Mouse (Mus musculus): ENCODE data around the gene Tmem39b. TPM values are rescaled to one million over a fixed set of nuclear protein-coding genes. Genes with fewer than 3 reads are reported as not detected.
"Not testable (repeated sequence)": the region's sequence is repeated elsewhere in the genome, so short reads cannot be mapped to it uniquely, and the experiment has no call there.

Gene Tmem39b
- polyA plus RNA-seq, 1 experiment from 2014 or later: 25.6 TPM

- 89% methylated on average over 1 of the region's 1 CpGs for WGBS
- ATAC-seq (ENCODE audit: low FRiP score) (no peak), DNase-seq (ENCODE audit: low spot score) (no peak)
- H3K27me3 ChIP-seq (ENCODE audit: control insufficient read depth, insufficient read depth, low read length): no peaks in the 10 kb centered on the region
- H3K4me3 ChIP-seq (replicated peaks; ENCODE audit: low read length): no peak overlapping the region
- no peaks in the 10 kb centered on the region for H3K9me3 ChIP-seq (ENCODE audit: control insufficient read depth, low read length)
- no peak overlapping the region for H3K9ac ChIP-seq
- no peak overlapping the region for H3K4me2 ChIP-seq (replicated peaks)
- H3K27ac ChIP-seq: no peak overlapping the region
- peaks cover 32% of the 10 kb centered on the region for H3K4me1 ChIP-seq (replicated peaks; ENCODE audit: control insufficient read depth, insufficient read depth, low read length)
- no peaks in the 10 kb centered on the region; the same call in 1 of the 2 replicates for H3K36me3 ChIP-seq (replicated peaks; ENCODE audit: control insufficient read depth, insufficient read depth)
Measured at GRCm38 (mm10) chr4:129736173-129736572, 39.5 kb upstream of the Tmem39b start.

GRCm38 (mm10) chr4:129735485-129735884, 38.8 kb upstream of the Tmem39b start:
- DNase-seq (ENCODE audit: low spot score); H3K9me3 ChIP-seq (ENCODE audit: control insufficient read depth, low read length); H3K4me2 ChIP-seq (replicated peaks); H3K4me3 ChIP-seq (replicated peaks; ENCODE audit: low read length); H3K27me3 ChIP-seq (ENCODE audit: control insufficient read depth, insufficient read depth, low read length); ATAC-seq (ENCODE audit: low FRiP score); H3K9ac ChIP-seq; H3K27ac ChIP-seq; H3K36me3 ChIP-seq (replicated peaks; ENCODE audit: control insufficient read depth, insufficient read depth): not testable (repeated sequence)
- H3K4me1 ChIP-seq (replicated peaks; ENCODE audit: control insufficient read depth, insufficient read depth, low read length): peaks cover 30% of the 10 kb centered on the region
- WGBS: 94% methylated on average over 4 of the region's 4 CpGs

GRCm38 (mm10) chr4:129731423-129731822, 34.8 kb upstream of the Tmem39b start:
- no peaks in the 10 kb centered on the region for H3K9me3 ChIP-seq (ENCODE audit: control insufficient read depth, low read length)
- H3K4me1 ChIP-seq (replicated peaks; ENCODE audit: control insufficient read depth, insufficient read depth, low read length): peaks cover 5% of the 10 kb centered on the region; the same call in 1 of the 2 replicates
- no peak overlapping the region for H3K9ac ChIP-seq
- H3K27ac ChIP-seq: no peak overlapping the region
- H3K27me3 ChIP-seq (ENCODE audit: control insufficient read depth, insufficient read depth, low read length): no peaks in the 10 kb centered on the region
- peaks cover 35% of the 10 kb centered on the region for H3K36me3 ChIP-seq (replicated peaks; ENCODE audit: control insufficient read depth, insufficient read depth)
- H3K4me2 ChIP-seq (replicated peaks): no peak overlapping the region
- no peak overlapping the region for H3K4me3 ChIP-seq (replicated peaks; ENCODE audit: low read length)
- ATAC-seq (ENCODE audit: low FRiP score) (no peak), DNase-seq (ENCODE audit: low spot score) (no peak)
- WGBS: 82% methylated on average over 5 of the region's 5 CpGs

DNA sequence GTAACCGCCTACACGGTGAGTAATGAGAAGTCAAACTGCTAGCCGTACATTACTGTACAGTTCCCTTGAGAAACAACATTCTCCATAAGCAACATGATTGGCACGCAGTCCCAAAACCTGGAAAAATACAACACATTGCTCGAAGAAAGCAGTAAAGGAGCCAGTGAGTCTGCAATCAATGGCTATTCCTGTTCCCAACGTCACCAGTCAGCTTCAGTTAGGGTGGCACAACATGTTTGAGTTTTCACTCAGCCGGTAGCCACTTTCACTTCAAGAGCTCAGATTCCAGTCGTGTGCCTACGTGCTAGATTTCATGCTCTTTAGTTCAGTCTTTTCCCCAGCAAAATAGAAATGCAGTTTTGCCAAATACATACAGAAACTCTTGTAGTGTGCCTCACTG, 19.7 kb upstream of the Tmem39b start:
- H3K4me2 ChIP-seq (replicated peaks): no peak overlapping the region
- peaks cover 89% of the 10 kb centered on the region for H3K36me3 ChIP-seq (replicated peaks; ENCODE audit: control insufficient read depth, insufficient read depth)
- DNase-seq (ENCODE audit: low spot score): no peak
- no peak overlapping the region for H3K27ac ChIP-seq
- H3K9ac ChIP-seq: no peak overlapping the region
- H3K4me1 ChIP-seq (replicated peaks; ENCODE audit: control insufficient read depth, insufficient read depth, low read length): no peaks in the 10 kb centered on the region
- H3K27me3 ChIP-seq (ENCODE audit: control insufficient read depth, insufficient read depth, low read length): no peaks in the 10 kb centered on the region
- no peak overlapping the region for H3K4me3 ChIP-seq (replicated peaks; ENCODE audit: low read length)
- no peak for ATAC-seq (ENCODE audit: low FRiP score)
- H3K9me3 ChIP-seq (ENCODE audit: control insufficient read depth, low read length): no peaks in the 10 kb centered on the region
- WGBS: 85% methylated on average over 9 of the region's 9 CpGs

- no peak overlapping the region for H3K4me3 ChIP-seq (replicated peaks; ENCODE audit: low read length)
- WGBS: 41% methylated on average over 8 of the region's 8 CpGs
- H3K27me3 ChIP-seq (ENCODE audit: control insufficient read depth, insufficient read depth, low read length): no peaks in the 10 kb centered on the region
- H3K27ac ChIP-seq: peak overlapping the region; percentile 87
- H3K36me3 ChIP-seq (replicated peaks; ENCODE audit: control insufficient read depth, insufficient read depth): peaks cover 94% of the 10 kb centered on the region
- peak; percentile 74; the same call in 1 of the 2 replicates for ATAC-seq (ENCODE audit: low FRiP score)
- peak; percentile 68 for DNase-seq (ENCODE audit: low spot score)
- H3K4me1 ChIP-seq (replicated peaks; ENCODE audit: control insufficient read depth, insufficient read depth, low read length): peaks cover 23% of the 10 kb centered on the region
- 0 out of 2 replicates have a peak overlapping the region, but pooled peaks have one; percentile 17 for H3K4me2 ChIP-seq (replicated peaks)
- H3K9ac ChIP-seq: peak overlapping the region; percentile 28; the same call in 1 of the 2 replicates
- H3K9me3 ChIP-seq (ENCODE audit: control insufficient read depth, low read length): no peaks in the 10 kb centered on the region
Measured at GRCm38 (mm10) chr4:129709486-129710129, 13.0 kb upstream of the Tmem39b start.

DNA sequence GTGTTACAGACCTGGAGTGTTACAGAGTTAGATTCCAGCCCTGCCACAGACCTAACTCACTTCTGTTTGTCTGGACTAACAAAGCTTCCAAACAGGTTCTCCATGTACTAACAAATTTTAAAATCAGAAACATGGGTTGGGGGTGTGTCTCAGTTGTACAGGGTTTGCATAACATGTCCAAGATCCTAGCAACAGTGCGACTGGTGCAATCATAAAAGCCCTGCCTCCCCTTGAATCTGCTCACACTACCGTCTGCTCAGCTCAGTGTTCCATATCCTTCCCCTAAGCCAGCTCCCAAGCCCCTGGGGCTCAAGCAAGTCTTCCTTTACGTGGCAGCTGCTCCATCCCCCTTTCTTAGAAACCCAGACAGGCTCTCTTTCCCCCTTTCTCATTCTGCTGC, 10.1 kb upstream of the Tmem39b start:
- ATAC-seq (ENCODE audit: low FRiP score): no peak
- no peak for DNase-seq (ENCODE audit: low spot score)
- H3K9me3 ChIP-seq (ENCODE audit: control insufficient read depth, low read length): no peaks in the 10 kb centered on the region
- H3K27ac ChIP-seq: peak overlapping the region; percentile 36; the same call in 1 of the 2 replicates
- no peak overlapping the region for H3K4me3 ChIP-seq (replicated peaks; ENCODE audit: low read length)
- peaks cover 89% of the 10 kb centered on the region for H3K36me3 ChIP-seq (replicated peaks; ENCODE audit: control insufficient read depth, insufficient read depth)
- H3K4me2 ChIP-seq (replicated peaks): no peak overlapping the region
- H3K4me1 ChIP-seq (replicated peaks; ENCODE audit: control insufficient read depth, insufficient read depth, low read length): peaks cover 37% of the 10 kb centered on the region
- no peaks in the 10 kb centered on the region for H3K27me3 ChIP-seq (ENCODE audit: control insufficient read depth, insufficient read depth, low read length)
- 29% methylated on average over 3 of the region's 3 CpGs for WGBS
- no peak overlapping the region for H3K9ac ChIP-seq

DNA sequence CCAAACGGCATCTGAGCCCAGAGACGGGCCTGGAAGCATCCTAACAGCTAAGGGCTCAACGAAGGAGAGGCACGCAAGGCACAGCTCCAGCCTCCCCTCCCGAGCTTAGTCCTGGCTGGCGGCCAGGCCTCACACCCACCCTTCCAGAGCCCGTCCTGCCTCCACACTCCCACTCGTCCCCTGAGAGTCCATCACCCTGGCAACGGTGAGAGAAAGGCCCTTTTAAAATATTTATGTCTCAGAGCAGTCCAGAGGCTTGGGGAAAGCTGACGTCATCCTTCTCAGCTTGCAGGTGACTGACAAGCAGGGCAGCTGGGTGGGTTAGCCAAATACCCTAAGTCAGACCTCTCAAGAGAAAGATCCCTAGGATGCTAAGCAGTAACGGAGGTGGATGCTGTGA, 5.8 kb upstream of the Tmem39b start:
- H3K4me1 ChIP-seq (replicated peaks; ENCODE audit: control insufficient read depth, insufficient read depth, low read length): peaks cover 38% of the 10 kb centered on the region
- DNase-seq (ENCODE audit: low spot score): peak; percentile 84
- H3K9me3 ChIP-seq (ENCODE audit: control insufficient read depth, low read length): no peaks in the 10 kb centered on the region
- no peaks in the 10 kb centered on the region for H3K27me3 ChIP-seq (ENCODE audit: control insufficient read depth, insufficient read depth, low read length)
- H3K4me2 ChIP-seq (replicated peaks): no peak overlapping the region
- WGBS: 7% methylated on average over 11 of the region's 11 CpGs
- H3K4me3 ChIP-seq (replicated peaks; ENCODE audit: low read length): no peak overlapping the region
- H3K36me3 ChIP-seq (replicated peaks; ENCODE audit: control insufficient read depth, insufficient read depth): peaks cover 49% of the 10 kb centered on the region
- peak overlapping the region; percentile 41 for H3K9ac ChIP-seq
- peak overlapping the region; percentile 89 for H3K27ac ChIP-seq
- ATAC-seq (ENCODE audit: low FRiP score): peak; percentile 85

DNA sequence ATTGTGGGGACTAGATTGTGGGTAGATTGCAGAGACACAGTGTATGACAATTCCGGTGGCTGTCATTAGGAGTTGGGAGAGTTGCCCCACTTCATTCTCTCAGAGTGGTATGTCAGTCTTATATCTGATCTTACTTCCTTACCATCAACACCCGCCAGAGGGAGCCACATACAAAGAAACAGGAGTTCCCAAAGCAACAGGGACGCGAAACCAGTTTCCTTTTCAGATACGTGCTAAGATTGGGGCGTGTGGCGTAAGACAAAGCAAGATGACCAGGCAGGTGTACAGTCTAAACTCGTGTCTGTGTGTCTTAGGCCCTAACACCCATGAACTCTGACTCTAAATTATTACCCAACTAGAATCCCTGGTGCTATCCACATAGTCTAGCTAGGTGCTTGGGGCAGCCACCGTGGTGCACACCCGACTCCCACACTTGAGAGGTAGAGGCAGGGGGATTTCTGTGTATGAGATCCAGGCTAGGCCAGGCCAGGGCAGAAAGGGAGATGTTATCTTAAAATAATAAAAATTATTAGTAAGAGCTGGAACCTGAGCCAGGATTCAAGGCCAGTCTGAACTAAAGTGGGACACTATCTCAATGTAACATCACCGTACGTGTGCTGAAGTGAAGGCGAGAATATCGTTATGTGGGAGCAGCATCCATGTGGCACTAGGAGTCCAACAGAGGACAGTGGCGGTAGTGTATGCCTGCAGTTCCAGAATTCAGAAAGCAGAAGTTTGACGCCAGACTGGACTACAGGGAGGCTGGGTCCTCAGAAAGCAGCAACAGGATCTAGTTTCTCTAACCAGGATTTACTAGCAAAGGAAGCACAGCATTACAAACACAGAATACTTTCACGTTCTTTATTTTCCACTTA, 5.1 kb upstream of the Tmem39b start:
- H3K4me1 ChIP-seq (replicated peaks; ENCODE audit: control insufficient read depth, insufficient read depth, low read length): peaks cover 38% of the 10 kb centered on the region
- peak overlapping the region; percentile 89 for H3K27ac ChIP-seq
- no peak overlapping the region for H3K4me3 ChIP-seq (replicated peaks; ENCODE audit: low read length)
- peak overlapping the region; percentile 41 for H3K9ac ChIP-seq
- H3K9me3 ChIP-seq (ENCODE audit: control insufficient read depth, low read length): no peaks in the 10 kb centered on the region
- H3K27me3 ChIP-seq (ENCODE audit: control insufficient read depth, insufficient read depth, low read length): no peaks in the 10 kb centered on the region
- WGBS: 42% methylated on average over 17 of the region's 17 CpGs
- H3K36me3 ChIP-seq (replicated peaks; ENCODE audit: control insufficient read depth, insufficient read depth): peaks cover 43% of the 10 kb centered on the region
- peak; percentile 93 for DNase-seq (ENCODE audit: low spot score)
- peak overlapping the region; percentile 19; the same call in 1 of the 2 replicates for H3K4me2 ChIP-seq (replicated peaks)
- peak; percentile 18 for ATAC-seq (ENCODE audit: low FRiP score)

GRCm38 (mm10) chr4:129700661-129701060, 4.0 kb upstream of the Tmem39b start:
- H3K9ac ChIP-seq; ATAC-seq (ENCODE audit: low FRiP score); H3K4me3 ChIP-seq (replicated peaks; ENCODE audit: low read length); H3K4me2 ChIP-seq (replicated peaks); H3K27me3 ChIP-seq (ENCODE audit: control insufficient read depth, insufficient read depth, low read length); DNase-seq (ENCODE audit: low spot score); H3K9me3 ChIP-seq (ENCODE audit: control insufficient read depth, low read length): not testable (repeated sequence)
- H3K36me3 ChIP-seq (replicated peaks; ENCODE audit: control insufficient read depth, insufficient read depth): peaks cover 35% of the 10 kb centered on the region
- 94% methylated on average over 6 of the region's 6 CpGs for WGBS
- peaks cover 35% of the 10 kb centered on the region for H3K4me1 ChIP-seq (replicated peaks; ENCODE audit: control insufficient read depth, insufficient read depth, low read length)
- H3K27ac ChIP-seq: peak overlapping the region; percentile 89; the same call in 1 of the 2 replicates

Measured in hindbrain, embryonic 14.5 days (tissue).